Mouse (Mus musculus) cerebellum, adult 2 months (tissue): ENCODE data around the gene Plxdc1.

Experiments
- CTCF ChIP-seq: fragments of 200-500 bp; IDR thresholded peaks from 2 replicates; pipeline ENCODE4 v1.5.1; 2011; ENCODE audit warnings: low read depth, mild to moderate bottlenecking, control low read depth, low read length, moderate library complexity, borderline replicate concordance; ENCODE audit not compliant: insufficient read depth
- POLR2A ChIP-seq: fragments of 200-500 bp; IDR thresholded peaks from 2 replicates; pipeline ENCODE4 v1.6.1; 2011; ENCODE audit warnings: low read length, control low read depth, borderline replicate concordance; ENCODE audit not compliant: insufficient read depth

DNA sequence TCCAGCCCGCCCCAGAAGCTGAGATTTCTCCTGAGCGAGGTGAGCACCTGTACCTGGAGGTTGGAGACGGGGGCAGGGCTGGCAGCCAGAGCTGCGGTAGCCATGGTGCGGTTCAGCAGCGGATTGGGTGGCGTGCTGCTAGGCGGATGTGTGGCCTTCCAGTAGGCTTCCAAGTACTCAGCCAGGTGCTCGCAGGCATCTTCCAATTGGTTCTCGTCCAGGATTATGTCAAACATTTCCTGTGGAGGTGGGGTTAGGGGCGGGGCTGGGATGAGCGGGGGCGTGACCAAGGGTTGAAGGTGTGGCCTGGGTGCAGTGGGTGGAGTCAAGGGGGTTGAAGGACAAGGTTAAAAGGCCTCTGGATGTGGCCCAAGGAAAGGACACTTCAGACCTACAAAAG is 18.8 kb upstream of the Plxdc1 start:
- TF ChIP-seq POLR2A (no peak), CTCF (no peak)
